Mouse (Mus musculus) embryo, embryonic 11.5 days (tissue): ENCODE measurements around the gene Olfr1418.
A peak's percentile ranks its signal among the peaks of the same experiment; 100 is the strongest.
"Not testable (repeated sequence)": the region's sequence is repeated elsewhere in the genome, so short reads cannot be mapped to it uniquely, and the experiment has no call there.

Experiments
- DNase-seq: peaks from one replicate; pipeline ENCODE4 v3.0.0-alpha.2; 2012; ENCODE audit warnings: low read depth, low spot score

Olfr1418 gene

DNA sequence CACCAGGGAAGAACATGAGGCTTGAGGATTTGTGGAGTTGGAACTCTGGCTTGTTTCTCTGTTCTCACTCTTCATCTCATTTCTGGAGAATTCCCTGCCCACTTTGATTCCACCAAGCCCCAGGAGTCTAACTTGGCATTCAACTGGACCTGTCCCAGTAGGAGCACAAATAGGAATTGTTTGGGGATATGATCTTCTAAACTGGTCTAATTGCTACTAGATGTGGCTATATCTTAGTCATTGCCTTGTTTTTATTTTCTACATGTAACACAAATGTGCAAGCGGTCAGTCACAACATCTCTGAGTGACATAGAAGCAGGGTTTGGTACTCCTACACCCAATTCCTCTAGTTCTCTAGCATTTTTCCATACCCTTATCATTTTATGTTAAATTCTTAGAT, at the start of gene Olfr1418:
TSS of gene Olfr1418 (minus strand) at position 101 of the 400 bp plus-strand sequence.
- DNase-seq, result no peak

DNA sequence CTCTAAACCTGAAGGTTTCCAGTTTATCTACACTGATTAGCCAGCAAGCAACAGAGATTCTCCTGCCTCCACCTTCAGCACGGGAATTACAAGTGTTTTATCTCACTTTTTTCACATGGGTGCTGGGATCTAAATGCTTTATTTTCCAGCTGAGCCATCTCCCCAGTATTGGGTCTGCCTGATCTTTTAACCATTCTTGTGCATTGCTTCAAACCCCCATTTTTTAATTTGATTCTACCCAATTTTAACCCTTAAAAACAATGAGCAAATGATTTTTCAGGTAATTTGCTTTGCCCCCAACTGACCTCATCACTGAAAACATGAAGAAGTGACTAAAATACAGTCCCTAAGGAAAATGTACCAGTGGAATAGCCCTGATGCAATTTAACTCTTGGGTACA, 25.4 kb upstream of the Olfr1418 start, which contains the start of gene Olfr1420:
TSS of gene Olfr1420 (plus strand) at position 301 of the 400 bp plus-strand sequence.
- no peak for DNase-seq

DNA sequence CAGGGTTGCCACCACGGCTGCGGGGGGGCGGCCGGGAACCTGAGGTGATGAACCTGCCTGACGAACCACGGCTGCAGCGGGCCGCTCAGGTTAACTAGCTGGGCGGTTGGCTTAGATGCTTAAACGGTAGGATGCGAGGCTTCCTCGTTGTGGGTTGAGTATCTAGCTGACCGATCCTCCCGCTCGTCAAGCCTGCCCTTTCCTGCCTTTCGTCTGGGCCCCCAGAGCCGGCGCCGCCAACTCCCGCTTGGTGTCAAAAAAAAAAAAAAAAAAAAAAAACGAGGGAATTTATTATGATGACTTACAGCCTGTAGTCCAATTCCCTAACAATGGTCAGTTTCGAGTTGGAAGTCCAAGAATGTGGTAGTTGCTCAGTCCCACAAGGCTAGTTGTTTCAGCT, 17.5 kb upstream of the Olfr1418 start:
- DNase-seq, result not testable (repeated sequence)

DNA sequence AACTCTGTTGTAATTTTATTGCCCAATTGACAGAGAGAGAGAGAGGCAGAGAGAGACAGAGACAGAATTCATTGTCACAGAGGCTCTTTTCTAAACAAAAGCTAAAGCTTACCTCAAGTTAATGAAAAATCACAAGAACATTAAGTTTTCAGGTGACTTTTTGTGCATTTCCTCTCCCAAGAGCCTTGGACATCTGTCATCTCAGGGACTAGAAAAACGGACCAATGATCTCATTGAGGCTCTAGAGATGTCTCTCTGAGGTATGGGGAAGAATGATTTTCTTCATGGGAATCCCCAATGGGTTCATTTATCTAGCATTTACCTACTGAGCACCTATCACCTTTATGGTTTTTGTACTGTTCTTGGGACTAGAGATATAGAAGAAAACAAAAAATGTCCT, 14.1 kb upstream of the Olfr1418 start, which contains the start of gene Olfr1419:
TSS of gene Olfr1419 (minus strand) at position 101 of the 400 bp plus-strand sequence.
- no peak for DNase-seq

DNA sequence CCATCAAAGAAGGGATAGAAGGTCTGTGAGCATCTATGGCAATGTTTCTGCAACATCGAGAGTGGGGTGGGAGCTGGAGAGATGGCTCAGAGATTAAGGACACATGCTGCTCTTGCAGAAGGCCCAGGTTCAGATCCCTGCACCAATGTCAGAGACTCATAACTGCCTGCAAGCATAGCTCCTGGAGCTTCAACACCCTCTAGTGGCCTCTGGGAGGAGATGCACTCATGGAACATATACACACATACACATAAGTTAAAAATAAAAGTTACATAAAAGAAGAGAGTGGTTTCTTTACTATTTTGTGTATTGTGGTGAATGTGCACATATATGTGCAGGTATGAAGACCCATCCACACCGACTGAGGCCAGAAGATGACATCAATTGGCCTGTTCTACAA, 7.0 kb upstream of the Olfr1418 start:
- no peak for DNase-seq

DNA sequence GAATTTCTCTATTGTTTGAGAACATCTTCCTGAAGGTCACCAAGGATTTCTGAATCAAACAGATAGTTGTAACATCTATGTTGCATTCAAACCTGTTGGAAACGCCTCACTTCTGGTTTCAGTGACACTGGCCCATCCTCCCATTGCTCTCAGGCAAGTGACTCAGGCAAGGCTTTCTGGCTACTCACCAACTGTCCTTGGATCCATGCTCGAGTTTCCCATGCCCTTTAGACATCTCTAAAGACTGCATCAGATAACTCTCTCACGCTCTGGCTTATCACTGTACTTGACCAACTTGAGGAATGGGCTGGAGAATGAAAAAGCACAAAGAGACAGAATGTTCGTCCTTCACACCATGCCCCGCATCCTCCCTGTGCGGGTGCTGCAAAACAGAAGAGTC, 4.4 kb downstream of the Olfr1418 start:
- no peak for DNase-seq

DNA sequence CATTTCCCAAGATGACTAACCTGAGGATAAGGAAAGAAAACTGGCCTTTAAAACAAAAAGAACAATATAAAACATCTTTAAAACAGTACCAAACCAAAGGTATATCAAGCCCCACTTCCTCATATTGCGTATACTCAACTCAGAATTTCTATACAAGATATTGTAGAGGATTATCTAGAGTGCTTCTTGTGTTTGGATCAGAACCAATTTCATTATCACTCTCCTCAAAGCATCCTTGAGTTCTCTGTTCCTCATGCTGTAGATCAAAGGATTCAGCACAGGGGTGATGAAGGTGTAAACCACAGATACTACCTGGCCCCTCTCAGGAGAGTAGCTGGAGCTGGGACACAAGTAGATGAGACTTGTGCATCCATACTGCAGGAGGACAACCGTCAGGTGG, 6.0 kb downstream of the Olfr1418 start:
- DNase-seq, result no peak

DNA sequence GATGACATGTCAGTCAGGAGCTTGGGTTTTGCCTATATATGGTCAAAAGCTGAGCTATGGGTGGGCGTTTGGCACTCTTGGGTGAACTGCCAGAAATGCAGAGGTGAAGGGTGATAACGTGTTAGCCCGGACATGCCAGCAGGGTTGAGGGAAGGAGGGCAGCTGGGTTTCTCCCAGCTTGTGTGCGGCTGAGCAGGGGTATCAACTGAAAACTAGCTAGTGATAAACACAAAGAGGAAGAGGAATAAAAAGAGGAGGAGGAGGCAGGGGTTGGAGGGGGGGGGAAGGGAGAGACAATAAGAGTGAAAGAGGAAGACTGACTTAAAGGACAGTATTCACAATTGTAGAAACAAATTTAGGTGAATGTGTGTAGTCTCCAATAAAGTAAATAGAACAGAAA, 8.2 kb downstream of the Olfr1418 start:
- DNase-seq, result no peak

DNA sequence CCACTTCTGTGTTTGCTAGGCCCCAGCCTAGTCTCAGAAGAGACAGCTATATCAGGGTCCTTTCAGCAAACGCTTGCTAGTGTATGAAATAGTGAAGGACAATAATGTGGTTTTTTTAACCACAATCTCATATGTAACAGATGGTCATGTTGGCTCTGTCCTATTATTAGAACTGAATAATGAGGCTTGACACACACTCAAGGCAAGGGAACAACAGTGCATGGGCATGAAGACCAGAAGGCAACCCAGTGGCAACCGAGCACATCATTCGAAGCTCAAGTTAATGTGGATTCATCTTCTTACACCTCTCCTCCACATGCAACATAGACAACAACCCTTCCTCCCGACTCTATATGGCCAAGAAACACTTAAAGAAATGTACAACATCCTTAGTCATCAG, 14.5 kb downstream of the Olfr1418 start:
- no peak for DNase-seq

DNA sequence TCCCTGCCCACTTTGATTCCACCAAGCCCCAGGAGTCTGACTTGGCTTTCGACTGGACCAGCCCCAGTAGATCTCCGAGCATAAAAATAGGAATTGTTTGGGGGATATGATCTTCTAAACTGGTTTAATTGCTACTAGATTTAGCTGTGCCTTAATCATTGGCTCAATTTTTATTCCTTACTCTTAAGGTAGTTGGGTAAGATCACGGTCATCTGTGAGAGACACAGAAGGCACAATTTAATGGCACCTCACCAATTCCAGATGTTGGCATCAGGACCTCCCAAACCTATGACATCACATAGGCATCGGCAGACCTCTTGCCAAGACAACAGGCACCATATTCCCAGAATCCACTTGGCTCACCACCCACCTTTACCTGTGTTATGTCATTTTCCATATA, 21.7 kb downstream of the Olfr1418 start, which contains the start of gene Olfr1417:
TSS of gene Olfr1417 (minus strand) at position 101 of the 400 bp plus-strand sequence.
- no peak for DNase-seq

DNA sequence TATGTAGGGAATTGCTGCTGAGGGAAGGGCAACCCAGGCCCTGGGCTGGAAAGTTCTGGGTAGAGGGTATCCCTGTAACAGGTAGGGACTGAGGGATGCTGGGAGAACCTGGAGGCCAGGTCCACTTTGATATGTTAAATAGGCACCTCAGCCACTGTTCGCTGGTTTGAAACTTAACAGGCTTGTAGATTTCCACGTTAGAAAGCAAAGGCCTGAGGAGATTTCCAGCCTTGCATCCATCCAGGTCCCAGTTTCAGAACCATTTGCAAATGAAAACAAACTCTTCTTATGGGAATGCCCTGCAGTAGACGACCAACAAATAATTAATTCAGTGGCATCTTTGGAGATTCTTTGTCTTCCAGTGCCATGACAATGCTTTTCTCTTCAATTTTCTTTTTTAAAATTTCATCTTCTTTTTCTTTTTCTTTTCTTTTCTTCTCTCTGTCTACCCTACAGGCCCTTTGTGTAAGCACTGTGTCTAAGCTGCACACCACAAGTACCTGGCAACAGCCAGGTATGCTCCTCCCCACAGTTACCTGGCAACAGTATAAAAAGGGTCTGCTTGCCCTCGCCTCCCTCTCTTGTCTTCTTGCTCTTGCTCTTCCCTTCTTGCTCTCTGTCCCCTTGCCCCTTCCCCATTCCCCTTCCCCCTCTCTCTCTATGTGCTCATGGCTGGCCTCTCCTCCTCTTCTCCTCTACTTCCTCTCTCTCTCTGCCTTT, 37.4 kb downstream of the Olfr1418 start:
- DNase-seq, result no peak

DNA sequence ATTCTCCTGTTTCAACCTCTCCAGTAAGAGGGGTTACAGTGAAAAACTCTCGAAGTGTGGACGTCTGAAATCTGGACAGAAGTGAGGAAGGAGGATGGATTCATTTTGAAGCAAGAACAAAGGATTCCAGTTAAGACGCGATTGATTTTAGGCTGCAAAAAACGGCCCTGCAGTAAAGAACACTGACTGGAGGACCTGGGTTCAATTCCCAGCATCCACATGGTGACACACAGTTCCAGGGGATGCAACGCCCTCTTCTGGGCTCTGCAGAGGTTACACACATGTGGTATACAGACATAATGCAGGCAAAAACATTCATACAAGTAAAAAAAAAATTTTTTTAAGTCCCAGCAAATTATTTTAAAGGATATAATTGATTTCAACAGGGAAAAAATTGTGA, 40.7 kb downstream of the Olfr1418 start:
- no peak for DNase-seq

DNA sequence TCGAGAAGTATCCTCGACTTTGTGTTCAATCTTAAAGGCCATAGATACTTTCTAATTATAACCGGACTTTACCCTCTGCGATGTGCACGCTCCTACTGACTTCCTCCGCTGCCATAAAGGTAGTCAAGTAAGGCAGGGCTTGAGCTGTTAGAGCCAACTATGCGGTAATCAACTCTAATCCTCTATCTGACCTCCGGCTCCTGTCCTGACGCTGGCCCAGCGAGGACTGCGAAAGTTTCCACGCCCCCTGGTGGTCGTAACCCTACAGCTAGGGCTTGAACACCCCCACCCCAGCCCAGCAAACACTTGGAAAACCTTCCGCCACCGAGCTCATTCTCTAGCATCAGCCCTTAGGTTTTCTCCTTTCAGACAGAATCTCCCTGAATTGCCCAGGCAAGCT, 41.1 kb downstream of the Olfr1418 start:
- DNase-seq, result peak; percentile 72

DNA sequence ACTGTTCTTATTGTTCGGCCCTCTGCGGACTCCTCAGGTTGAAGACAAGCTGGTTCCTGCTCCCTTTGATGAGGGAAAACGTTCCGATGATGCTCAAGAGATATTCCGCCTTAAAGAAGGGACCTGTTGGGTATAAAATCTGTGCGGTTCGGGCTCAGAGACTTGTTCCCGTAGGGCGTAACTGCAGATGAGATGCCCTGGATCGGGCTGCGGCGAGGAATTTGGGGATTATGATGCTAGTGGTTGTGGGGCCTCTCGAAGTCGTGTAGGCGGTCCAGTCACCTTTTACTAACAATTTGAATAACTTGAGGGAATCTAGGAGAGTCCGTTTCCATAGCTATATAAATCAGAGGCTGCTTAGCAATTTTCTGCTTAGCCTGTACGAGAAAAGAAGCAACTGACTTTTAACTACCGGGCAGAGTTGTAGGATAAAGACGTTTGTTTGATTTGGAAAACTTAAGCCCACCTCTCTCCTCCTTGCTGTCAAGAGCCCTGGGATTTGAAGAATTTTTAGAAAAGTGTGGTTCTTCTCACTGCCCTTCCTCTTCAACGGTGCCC, 41.6 kb downstream of the Olfr1418 start, which contains the start of gene Stx3:
TSS of gene Stx3 (minus strand) at position 261 of the 558 bp plus-strand sequence.
- DNase-seq, result no peak

DNA sequence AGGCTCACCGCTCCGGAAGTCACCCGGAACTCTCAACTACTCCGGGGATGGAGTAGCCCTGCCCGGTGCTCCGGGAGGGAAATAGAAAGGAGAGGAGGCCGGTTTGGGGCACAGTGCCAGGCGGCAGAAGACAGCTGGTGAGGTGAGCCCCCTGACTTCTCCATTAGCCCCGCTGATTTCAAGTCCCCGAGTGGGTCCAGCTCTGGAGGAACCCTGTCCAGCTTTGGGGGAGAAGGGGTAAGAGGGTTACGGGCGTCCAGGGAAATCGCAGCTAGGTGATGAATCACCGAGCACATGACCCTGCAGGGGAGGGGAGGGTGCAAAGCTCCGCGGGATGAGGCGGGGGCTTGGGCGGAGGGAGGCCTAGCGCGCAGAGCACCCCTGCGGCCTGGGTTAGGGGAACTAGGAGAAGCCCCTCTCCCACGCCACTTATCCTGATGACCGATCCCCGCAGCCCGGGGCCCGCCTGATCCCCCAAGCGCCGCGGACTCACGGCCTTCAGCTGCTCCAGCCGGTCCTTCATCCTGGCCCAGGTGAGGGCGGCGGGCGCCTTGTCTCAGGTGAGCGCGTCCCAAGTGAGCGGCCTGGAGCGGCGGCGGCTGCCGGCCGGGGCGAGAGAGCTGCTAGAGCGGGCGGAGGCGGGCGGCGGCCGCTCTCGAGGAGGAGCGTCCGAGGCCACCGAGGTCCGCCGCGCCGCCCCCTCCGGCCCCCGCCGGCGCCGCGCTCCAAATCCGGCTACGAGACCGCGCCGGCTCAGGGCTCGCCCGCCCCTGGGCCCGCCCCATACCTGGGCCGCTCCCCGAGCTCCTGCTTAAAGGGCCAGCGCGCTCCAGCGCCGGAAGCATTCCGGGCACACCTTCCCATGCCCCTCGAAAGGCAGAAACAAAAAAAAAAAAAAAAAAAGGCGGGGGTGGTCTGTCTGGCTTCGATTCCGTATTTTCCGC, 42.4 kb downstream of the Olfr1418 start:
- no peak for DNase-seq

DNA sequence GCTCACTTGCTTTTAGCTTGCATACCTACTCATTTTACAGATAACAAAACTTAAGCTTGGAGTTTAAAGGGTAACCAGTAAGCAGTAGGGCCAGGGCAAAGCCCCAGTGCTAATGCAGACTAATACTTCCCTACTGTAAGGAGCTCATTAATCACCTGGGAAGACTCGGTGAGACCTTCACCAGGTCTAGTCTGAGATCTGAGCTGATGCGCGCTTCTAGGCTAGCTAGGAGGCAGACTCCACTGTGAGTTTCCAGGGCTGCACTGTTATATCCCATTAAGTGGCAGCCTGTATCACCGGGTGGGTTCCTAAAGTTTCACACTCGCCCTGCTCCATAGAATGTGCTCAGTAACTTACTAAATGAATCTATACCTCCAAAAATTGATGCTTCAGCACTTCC, 43.3 kb downstream of the Olfr1418 start:
- DNase-seq, result no peak

DNA sequence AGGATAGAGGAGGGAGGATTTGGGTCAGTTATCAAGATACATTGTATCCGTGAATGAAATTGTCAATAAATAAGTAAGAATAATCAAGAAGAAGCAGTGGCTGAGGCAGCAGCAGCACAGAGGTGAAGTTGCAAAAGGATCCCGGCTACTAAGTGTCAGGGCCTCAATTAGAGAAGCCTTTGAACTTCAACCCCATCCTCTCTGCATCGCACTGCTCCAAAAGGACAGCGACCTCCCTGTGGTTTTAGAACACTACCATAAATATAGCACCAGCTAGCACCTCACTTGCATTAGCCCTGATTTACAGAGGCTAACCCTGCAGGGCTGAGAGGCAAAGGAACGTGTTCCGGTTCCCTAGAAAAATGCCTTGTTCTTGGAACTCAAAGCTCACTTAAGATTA, 44.2 kb downstream of the Olfr1418 start:
- DNase-seq, result no peak

DNA sequence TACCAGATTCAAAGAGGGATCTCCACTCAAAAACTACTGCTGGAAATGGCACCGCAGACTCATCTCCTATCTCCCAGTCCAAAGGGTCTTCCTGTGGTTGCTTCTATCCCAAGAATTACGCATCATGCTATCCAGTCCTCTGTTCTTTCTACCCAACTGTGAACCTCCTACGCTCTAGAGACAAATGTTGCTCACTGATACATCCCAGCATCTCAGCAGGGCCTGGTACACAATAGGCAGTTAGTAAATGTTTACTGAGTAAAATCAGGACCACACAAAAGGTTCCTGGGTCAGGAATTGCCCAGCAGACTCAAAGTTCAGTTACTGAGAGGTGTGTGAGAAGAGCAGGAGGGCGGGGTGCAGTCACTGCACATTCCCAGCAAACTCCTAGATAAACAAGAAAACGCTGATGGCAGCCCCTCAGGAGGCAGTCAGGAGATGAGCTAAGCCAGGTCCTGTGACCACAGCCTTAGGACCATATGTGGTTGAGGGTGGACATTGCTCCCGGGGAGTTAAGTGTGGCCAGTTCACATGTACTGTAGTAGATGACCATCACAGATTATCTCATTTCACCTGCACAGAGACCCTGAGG, 46.0 kb downstream of the Olfr1418 start:
- no peak for DNase-seq

DNA sequence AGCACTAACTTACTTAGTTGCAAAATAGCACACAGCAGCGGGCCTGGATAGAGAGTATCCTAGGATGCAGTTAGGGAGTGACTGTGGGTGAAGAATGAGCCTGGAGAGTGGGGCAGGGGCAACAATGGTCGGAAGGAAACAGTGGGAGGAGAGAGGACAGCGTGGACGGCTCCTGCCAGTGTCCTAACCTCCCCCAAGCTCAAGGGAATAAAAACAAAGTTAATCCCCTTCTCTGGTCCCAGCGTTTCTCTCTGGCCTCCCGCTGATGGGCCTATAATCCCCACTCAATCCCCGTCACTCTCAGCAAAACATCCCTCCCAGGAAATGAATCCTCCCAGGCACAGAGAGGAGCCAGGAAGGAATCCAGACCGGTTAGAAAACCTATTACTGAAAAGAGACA, 47.2 kb downstream of the Olfr1418 start:
- DNase-seq, result no peak

DNA sequence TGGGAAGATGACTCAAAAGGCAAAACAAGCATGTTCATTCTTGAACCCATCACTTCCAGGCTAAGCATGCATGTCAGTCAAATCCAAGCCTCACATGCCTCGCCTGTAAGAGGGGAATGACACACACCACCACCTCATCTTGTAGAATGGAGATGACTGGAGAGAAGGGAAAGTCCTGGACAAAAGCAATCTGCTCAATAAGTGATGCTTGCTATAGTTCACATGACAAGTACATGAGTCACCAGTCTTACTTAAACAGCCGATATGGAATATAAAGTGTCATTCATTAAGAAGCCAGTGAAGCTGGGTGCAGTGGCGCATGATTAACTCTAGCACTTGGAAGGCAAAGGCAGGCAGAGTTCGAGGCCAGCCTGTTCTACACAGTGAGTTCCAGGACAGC, 47.7 kb downstream of the Olfr1418 start:
- DNase-seq, result no peak

DNA sequence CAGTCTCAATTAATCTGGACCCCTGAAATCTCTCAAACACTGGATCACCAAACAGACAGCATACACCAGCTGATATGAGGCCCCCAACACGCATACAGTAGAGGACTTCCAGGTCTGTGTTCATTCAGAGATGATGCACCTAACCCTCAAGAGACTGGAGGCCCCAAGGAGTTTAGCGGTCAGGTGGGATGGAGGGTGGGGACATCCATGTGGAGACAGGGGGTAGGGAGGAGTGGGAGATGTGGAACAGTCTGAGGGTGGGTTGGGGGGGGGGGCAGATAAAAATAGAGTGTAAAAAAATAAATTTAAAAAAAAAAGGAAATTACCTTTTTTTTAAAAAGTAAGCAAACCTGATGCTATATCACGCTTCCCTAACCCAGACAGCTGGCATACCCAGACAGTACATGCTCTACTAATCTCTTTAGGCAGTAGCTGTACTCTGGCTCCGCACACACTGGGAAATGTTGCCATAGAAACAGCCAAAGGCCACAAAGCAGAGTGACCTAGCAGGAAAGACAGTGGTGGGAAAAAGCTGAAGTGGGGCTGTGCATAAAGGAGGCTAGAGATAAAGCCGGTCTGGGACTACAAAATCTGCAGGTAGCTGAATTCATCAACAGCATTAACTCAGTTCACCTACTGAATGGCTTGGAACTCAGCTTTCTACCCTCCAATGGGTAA, 49.0 kb downstream of the Olfr1418 start:
- DNase-seq, result no peak
